Mouse (Mus musculus) limb, embryonic 14.5 days (tissue): ENCODE measurements at regions not wholly inside any gene's neighbourhood (a gene's known extent, or its start where the extent isn't known, plus 50 kb on each side); places are given as distances from the start of the nearest gene placed in this dataset.

Experiments used
- ATAC-seq: fragments of 200-750 bp; cut with Nextera tagmentation; 2 replicates; pipeline ENCODE4 v1.8.0; 2017; ENCODE audit warnings: low read depth, moderate number of reproducible peaks, moderate TSS enrichment; ENCODE audit not compliant: low FRiP score
- DNase-seq: peaks from one replicate; pipeline ENCODE4 v3.0.0-alpha.2; 2015; ENCODE audit warnings: low spot score
- H3K27ac ChIP-seq: fragments of 300-500 bp; sonication (generic); replicated peaks from 2 replicates; pipeline ENCODE4 v1.5.1; 2014; ENCODE audit warnings: low read depth, mild to moderate bottlenecking, low read length, moderate library complexity, mixed read lengths
- H3K27me3 ChIP-seq: fragments of 300-500 bp; sonication (generic); 2 replicates; pipeline ENCODE4 v1.6.1; 2014; ENCODE audit warnings: low read length, mixed read lengths; ENCODE audit not compliant: control insufficient read depth, insufficient read depth
- H3K36me3 ChIP-seq: fragments of 300-500 bp; sonication (generic); 2 replicates; pipeline ENCODE4 v1.6.1; 2014; ENCODE audit warnings: mild to moderate bottlenecking, low read length, moderate library complexity, mixed read lengths; ENCODE audit not compliant: control insufficient read depth, insufficient read depth
- H3K4me1 ChIP-seq: fragments of 300-500 bp; sonication (generic); 2 replicates; pipeline ENCODE4 v1.6.1; 2014; ENCODE audit warnings: antibody characterized with exemption, low read length, mixed read lengths; ENCODE audit not compliant: control insufficient read depth, insufficient read depth
- H3K4me2 ChIP-seq: fragments of 300-500 bp; sonication (generic); replicated peaks from 2 replicates; pipeline ENCODE4 v1.6.1; 2014; ENCODE audit warnings: low read depth, mild to moderate bottlenecking, low read length, moderate library complexity; ENCODE audit not compliant: severe bottlenecking
- H3K4me3 ChIP-seq: fragments of 300-500 bp; sonication (generic); replicated peaks from 2 replicates; pipeline ENCODE4 v1.5.1; 2014; ENCODE audit warnings: low read length
- H3K9ac ChIP-seq: fragments of 300-500 bp; sonication (generic); 2 replicates; pipeline ENCODE4 v1.6.1; 2014; ENCODE audit warnings: mild to moderate bottlenecking, low read depth, low read length, moderate library complexity; ENCODE audit not compliant: severe bottlenecking
- H3K9me3 ChIP-seq: fragments of 300-500 bp; sonication (generic); 2 replicates; pipeline ENCODE4 v1.6.1; 2016; ENCODE audit warnings: low read length; ENCODE audit not compliant: control insufficient read depth
- POLR2A ChIP-seq: fragments of 200-500 bp; IDR thresholded peaks from 2 replicates; pipeline ENCODE4 v1.8.0; 2012; ENCODE audit warnings: inconsistent platforms, mild to moderate bottlenecking, moderate library complexity, borderline replicate concordance; ENCODE audit not compliant: insufficient read depth, insufficient read length; ENCODE audit errors: extremely low read depth
- WGBS: fragments of 180-500 bp; shearing (Covaris S2); extraction: QIAGEN DNeasy Blood & Tissue Kit; methylation state at CpG from one replicate; pipeline ENCODE4 v1.1.7; 2014; 5-methylcytosine and 5-hydroxymethylcytosine counted together

- Histone ChIP-seq H3K4me1 (peaks cover 14% of the 10 kb centered on the region), H3K27ac (no peak overlapping the region), H3K4me3 (no peak overlapping the region), H3K36me3 (no peaks in the 10 kb centered on the region), H3K9ac (no peak overlapping the region), H3K27me3 (no peaks in the 10 kb centered on the region), H3K9me3 (no peaks in the 10 kb centered on the region), H3K4me2 (no peak overlapping the region)
- WGBS = 84% methylated on average over 4 of the region's 4 CpGs
- DNase-seq (no peak), ATAC-seq (no peak)
- TF ChIP-seq POLR2A = no peak
Observed at GRCm38 (mm10) chr14:60489111-60489510, 116.1 kb downstream of the Amer2 start.

- Histone ChIP-seq H3K36me3 (no peaks in the 10 kb centered on the region), H3K9me3 (no peaks in the 10 kb centered on the region), H3K4me2 (no peak overlapping the region), H3K4me1 (peaks cover 8% of the 10 kb centered on the region), H3K9ac (no peak overlapping the region), H3K27ac (no peak overlapping the region), H3K27me3 (no peaks in the 10 kb centered on the region), H3K4me3 (no peak overlapping the region)
- 96% methylated on average over 2 of the region's 2 CpGs for WGBS
- ATAC-seq (no peak), DNase-seq (no peak)
- TF ChIP-seq POLR2A = no peak
Observed at GRCm38 (mm10) chr14:60490886-60491285, 117.8 kb downstream of the Amer2 start.

GRCm38 (mm10) chr14:60495441-60495840 lies 122.4 kb downstream of the Amer2 start:
- Histone ChIP-seq H3K4me1 (no peaks in the 10 kb centered on the region), H3K4me2 (no peak overlapping the region), H3K27ac (no peak overlapping the region), H3K27me3 (no peaks in the 10 kb centered on the region), H3K9me3 (no peaks in the 10 kb centered on the region), H3K9ac (no peak overlapping the region), H3K4me3 (no peak overlapping the region), H3K36me3 (no peaks in the 10 kb centered on the region)
- WGBS = 90% methylated on average over 5 of the region's 5 CpGs
- DNase-seq = no peak
- ATAC-seq = no peak
- no peak for TF ChIP-seq POLR2A

GRCm38 (mm10) chr14:60502552-60502951 lies 129.5 kb downstream of the Amer2 start:
- 82% methylated on average over 6 of the region's 6 CpGs for WGBS
- H3K4me3 ChIP-seq = no peak overlapping the region
- H3K4me2 ChIP-seq = no peak overlapping the region
- no peaks in the 10 kb centered on the region for H3K27me3 ChIP-seq
- ATAC-seq (no peak), DNase-seq (no peak)
- H3K9ac ChIP-seq = no peak overlapping the region
- H3K4me1 ChIP-seq = no peaks in the 10 kb centered on the region
- no peaks in the 10 kb centered on the region for H3K9me3 ChIP-seq
- no peak for TF ChIP-seq POLR2A
- H3K36me3 ChIP-seq = no peaks in the 10 kb centered on the region
- no peak overlapping the region for H3K27ac ChIP-seq

GRCm38 (mm10) chr14:60505066-60505465 lies 128.7 kb upstream of the Spata13 start:
- H3K27me3 ChIP-seq = no peaks in the 10 kb centered on the region
- 86% methylated on average over 6 of the region's 6 CpGs for whole genome bisulfite sequencing
- H3K4me2 ChIP-seq = no peak overlapping the region
- no peak overlapping the region for H3K4me3 ChIP-seq
- TF ChIP-seq POLR2A = no peak
- no peaks in the 10 kb centered on the region for H3K36me3 ChIP-seq
- DNase-seq = no peak
- ATAC-seq = no peak
- no peak overlapping the region for H3K27ac ChIP-seq
- no peaks in the 10 kb centered on the region for H3K9me3 ChIP-seq
- no peaks in the 10 kb centered on the region for H3K4me1 ChIP-seq
- H3K9ac ChIP-seq = no peak overlapping the region

- 69% methylated on average over 12 of the region's 12 CpGs for WGBS
- TF ChIP-seq POLR2A = no peak
- DNase-seq = no peak
Observed at GRCm38 (mm10) chr14:60506296-60506695, 127.5 kb upstream of the Spata13 start.

More at GRCm38 (mm10) chr14:60506296-60506695, 127.5 kb upstream of the Spata13 start:
- ATAC-seq = no peak
- Histone ChIP-seq H3K27me3 (no peaks in the 10 kb centered on the region), H3K4me1 (no peaks in the 10 kb centered on the region), H3K9me3 (no peaks in the 10 kb centered on the region), H3K4me3 (no peak overlapping the region), H3K4me2 (no peak overlapping the region), H3K9ac (no peak overlapping the region), H3K36me3 (no peaks in the 10 kb centered on the region), H3K27ac (no peak overlapping the region)
